Mouse (Mus musculus) kidney, adult 2 months (tissue): ENCODE data around the gene Shisa6.

ENCODE experiments used
- CTCF ChIP-seq: fragments of 200-500 bp; conservative IDR thresholded peaks from 2 replicates; pipeline ENCODE4 v1.5.1; 2011; ENCODE audit warnings: low read depth, mild to moderate bottlenecking, control low read depth, low read length, moderate library complexity, mixed read lengths; ENCODE audit not compliant: insufficient read depth, insufficient read length
- POLR2A ChIP-seq: fragments of 200-500 bp; IDR thresholded peaks from one replicate; pipeline ENCODE4 v1.6.1; 2011; ENCODE audit warnings: low read depth, low read length, control low read depth

DNA sequence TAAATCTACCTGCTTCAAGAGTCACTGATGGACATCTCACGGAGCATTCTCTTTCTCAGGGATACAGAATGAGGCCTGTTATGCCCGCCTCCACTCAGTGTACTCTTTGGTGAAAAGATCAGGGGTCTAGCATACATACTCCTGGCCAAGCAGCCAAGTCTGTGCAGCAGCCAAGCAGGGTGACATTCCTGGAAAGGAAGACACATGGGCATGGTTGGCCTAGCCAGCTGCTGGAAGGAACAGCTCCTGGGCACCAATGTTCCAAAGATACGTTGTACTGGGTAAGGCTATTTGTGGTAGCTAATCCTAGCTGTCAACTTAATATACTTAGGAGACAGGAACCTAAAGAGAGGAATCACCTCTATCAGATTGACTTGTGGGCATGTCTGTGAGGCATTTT is 31.4 kb downstream of the Shisa6 start:
- TF ChIP-seq CTCF (no peak), POLR2A (no peak)
